Mouse (Mus musculus) cortical plate, adult 2 months (tissue): ENCODE results near the gene Mast1. TPM values are rescaled to one million over a fixed set of nuclear protein-coding genes. Genes with fewer than 3 reads are reported as not detected.
A peak's percentile ranks its signal among the peaks of the same experiment; 100 is the strongest.

Experiments
- H3K27ac ChIP-seq: fragments of 200-500 bp; 2 replicates; pipeline ENCODE4 v1.5.1; 2012; ENCODE audit warnings: low read length, control low read depth, inconsistent platforms; ENCODE audit not compliant: insufficient read depth
- H3K4me1 ChIP-seq: fragments of 200-500 bp; 2 replicates; pipeline ENCODE4 v1.6.1; 2011; ENCODE audit warnings: low read length; ENCODE audit not compliant: control insufficient read depth, insufficient read depth
- H3K4me3 ChIP-seq: fragments of 200-500 bp; 2 replicates; pipeline ENCODE4 v1.5.1; 2011; ENCODE audit warnings: mild to moderate bottlenecking, low read length, control low read depth; ENCODE audit not compliant: insufficient read depth
- CTCF ChIP-seq: fragments of 200-500 bp; IDR thresholded peaks from 2 replicates; pipeline ENCODE4 v1.5.1; 2011; ENCODE audit warnings: mild to moderate bottlenecking, control low read depth, low read length; ENCODE audit not compliant: insufficient read depth; ENCODE audit errors: extremely low read depth
- POLR2A ChIP-seq: fragments of 200-500 bp; IDR thresholded peaks from 2 replicates; pipeline ENCODE4 v1.6.1; 2011; ENCODE audit warnings: mild to moderate bottlenecking, low read length, control low read depth; ENCODE audit not compliant: insufficient read depth; ENCODE audit errors: extremely low read depth
- polyA plus RNA-seq: library from polyadenylated mRNA; depleted of rRNA; stranded (reverse); fragments of >200 nt; gene quantifications from 2 replicates; pipeline ENCODE4 v1.2.3, GENCODE M21; 2012; rRNA removed

Mast1 gene
- polyA plus RNA-seq, 1 experiment: 76.0 TPM

DNA sequence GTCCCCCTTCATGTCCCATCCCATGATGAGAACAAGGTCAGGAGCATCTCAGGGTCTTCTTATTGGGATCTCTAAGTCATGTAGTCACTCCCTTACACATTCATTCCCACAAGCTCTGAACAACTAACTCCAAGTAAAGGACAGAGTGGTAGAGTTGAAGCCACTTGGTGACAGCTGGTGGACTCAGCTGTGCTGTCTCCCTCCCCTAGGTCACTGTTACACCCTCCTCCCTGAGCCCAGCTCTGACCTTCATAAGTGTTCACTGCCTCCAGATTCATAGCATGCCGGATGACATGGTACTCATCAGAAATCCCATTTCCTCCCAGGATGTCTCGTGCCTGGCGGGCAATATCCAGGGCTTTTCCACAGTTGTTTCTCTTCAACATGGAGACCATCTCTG is 48.9 kb downstream of the Mast1 start:
- TF ChIP-seq CTCF: no peak
- TF ChIP-seq POLR2A: no peak
- no peaks in the 10 kb centered on the region for H3K4me1 ChIP-seq
- no peak overlapping the region for H3K27ac ChIP-seq
- H3K4me3 ChIP-seq: no peak overlapping the region

DNA sequence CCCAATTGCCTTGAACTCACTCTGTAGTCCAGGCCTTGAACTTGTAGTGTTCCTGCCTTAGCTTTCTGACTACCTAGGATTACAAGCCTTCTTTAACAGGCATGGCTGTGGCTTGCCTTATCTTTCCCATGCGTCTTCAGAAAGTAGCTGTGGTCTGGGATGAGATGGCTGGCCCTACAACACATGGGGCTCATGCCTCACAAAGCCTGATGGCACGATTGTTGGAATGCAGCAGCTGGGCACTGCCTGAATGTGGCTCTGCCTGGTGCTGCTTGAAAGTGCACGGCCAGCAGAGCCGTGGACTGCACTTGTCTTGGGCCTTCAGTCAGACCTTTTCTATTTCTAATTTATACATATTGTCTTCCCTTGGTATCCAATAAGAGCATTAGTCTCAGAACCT is 52.4 kb downstream of the Mast1 start:
- no peak for TF ChIP-seq CTCF
- no peak for TF ChIP-seq POLR2A
- Histone ChIP-seq H3K27ac (no peak overlapping the region), H3K4me3 (no peak overlapping the region), H3K4me1 (no peaks in the 10 kb centered on the region)

DNA sequence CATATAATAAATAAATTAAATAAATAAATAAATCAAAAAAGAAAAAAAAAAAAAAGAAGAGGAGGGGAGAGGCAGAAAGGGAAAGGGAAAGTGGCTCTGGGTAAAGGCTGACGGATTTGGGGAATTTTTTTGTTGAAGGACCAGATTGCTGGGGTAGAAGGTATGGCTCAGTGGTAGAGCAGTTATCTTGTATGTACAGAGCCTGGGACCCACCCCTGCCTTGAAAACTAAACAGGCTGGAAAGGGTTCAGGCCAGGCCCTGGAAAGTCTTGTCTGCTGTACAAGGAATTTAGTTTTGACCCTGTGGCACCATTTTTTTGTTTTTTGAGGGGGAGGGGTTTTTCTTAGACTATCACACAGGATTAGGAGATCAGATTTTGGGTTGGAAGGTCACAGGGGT is 58.2 kb downstream of the Mast1 start:
- Histone ChIP-seq H3K4me1 (no peaks in the 10 kb centered on the region), H3K4me3 (no peak overlapping the region), H3K27ac (no peak overlapping the region)
- TF ChIP-seq POLR2A (no peak), CTCF (no peak)

DNA sequence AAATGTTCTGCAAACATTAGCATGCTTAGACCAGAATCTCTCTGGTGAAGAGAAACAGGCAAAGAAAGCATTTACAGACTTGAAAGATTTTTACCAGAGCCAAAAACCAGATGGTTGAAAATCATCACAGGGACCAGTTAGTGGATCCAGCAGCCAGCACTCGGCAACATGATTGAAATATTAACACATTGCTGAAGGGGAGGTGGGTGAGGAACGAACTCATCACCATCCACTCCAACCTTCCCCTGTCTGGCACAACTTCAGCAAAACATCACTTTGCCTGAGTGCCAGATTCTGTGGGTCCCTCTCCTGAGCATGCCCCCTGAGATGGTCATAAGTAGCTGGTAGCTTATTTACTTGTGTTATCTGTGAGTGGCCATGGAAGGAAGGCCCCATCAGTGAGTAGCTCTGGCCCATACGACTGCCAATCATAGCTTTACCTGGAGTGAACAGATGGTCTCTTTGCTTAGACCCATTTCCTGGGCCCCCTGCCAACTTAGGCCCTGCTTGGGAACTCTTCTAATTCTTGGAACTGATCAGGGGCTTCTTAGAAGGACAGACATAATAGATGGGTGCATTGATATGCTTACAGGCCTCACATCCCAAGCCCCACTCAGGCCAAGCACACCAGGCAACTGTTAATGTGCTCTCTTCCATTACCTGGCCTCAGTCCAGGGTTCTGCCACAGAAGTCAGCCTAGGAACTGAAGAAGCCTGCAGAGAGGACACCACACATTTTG is 59.7 kb downstream of the Mast1 start:
- TF ChIP-seq POLR2A (no peak), CTCF (no peak)
- H3K4me1 ChIP-seq: no peaks in the 10 kb centered on the region
- H3K27ac ChIP-seq: no peak overlapping the region
- no peak overlapping the region for H3K4me3 ChIP-seq

DNA sequence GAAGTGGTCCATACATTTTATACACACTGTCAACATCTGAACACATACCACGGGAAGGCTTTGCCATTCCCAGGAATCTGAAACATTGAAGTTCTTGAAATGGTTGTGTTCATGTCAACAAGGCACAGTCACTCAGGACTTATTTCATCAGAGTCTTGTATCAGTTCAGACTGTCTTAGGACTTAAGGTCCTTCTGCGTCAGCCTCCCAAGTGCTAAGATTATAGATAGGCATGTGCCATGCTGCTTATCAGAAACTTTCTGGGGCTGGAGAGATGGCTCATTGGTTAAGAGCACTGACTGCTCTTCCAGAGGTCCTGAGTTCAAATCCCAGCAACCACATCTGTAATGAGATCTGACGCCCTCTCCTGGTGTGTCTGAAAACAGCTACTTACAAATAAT is 62.8 kb downstream of the Mast1 start:
- Histone ChIP-seq H3K27ac (no peak overlapping the region), H3K4me1 (no peaks in the 10 kb centered on the region), H3K4me3 (no peak overlapping the region)
- no peak for TF ChIP-seq POLR2A
- no peak for TF ChIP-seq CTCF

DNA sequence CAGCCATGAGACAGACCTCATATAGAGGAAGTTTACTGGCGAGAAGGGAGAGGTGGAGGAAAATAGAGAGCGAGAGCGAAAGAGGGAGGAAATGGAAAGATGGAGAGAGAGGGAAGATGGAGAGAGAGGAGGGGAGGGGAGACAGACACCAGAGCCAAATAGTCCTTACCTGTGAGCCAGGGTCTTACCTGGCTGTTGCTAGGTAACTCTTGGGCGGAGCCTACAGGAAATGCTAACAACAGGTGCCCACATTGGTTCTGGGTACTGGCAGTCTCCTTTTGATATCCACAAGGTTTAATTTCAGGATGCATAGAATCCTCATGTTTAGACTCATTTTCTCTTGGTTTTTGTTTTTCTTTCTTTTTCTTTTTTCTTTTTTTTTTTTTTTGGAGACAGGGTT is 64.1 kb downstream of the Mast1 start:
- TF ChIP-seq POLR2A: no peak
- no peak overlapping the region for H3K4me3 ChIP-seq

DNA sequence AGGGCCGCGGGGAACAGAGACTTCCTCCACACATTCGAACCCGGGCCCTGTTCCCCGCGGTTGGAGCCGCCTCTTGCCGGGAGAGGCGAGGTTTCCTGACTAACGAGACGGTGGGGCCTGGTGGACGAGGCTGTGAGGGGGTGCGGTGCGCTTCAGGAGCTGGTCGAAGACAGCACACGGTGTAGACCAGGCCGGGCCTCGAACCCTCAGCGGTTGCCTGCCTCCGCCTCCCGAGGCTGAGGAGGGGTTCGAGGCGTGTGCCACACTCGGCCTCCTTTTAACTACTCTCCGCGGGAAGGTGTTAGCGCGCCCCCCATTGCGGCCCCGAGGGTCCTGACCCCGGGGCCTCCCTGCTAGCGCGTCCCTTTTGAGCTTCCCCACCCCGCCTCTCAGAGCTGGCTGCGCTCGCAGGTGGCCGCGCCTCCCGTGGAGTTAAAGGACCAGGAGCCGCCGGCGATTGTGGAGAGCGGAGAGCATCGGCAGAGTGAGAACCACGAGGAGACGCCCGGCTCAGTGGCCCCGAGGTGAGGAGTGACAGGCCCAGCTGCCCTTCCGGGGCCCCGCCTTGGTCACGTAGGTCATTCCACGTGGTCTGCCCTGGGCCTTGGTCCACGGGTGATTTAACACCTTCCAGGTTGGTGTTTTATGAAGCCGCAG is 64.7 kb downstream of the Mast1 start:
- no peak for TF ChIP-seq POLR2A
- no peak for TF ChIP-seq CTCF
- H3K4me1 ChIP-seq: no peaks in the 10 kb centered on the region
- H3K27ac ChIP-seq: no peak overlapping the region
- H3K4me3 ChIP-seq: peak overlapping the region; percentile 7; the same call in 1 of the 2 replicates

More for the DNA sequence above, 64.1 kb downstream of the Mast1 start:
- Histone ChIP-seq H3K4me1 (no peaks in the 10 kb centered on the region), H3K27ac (no peak overlapping the region)

DNA sequence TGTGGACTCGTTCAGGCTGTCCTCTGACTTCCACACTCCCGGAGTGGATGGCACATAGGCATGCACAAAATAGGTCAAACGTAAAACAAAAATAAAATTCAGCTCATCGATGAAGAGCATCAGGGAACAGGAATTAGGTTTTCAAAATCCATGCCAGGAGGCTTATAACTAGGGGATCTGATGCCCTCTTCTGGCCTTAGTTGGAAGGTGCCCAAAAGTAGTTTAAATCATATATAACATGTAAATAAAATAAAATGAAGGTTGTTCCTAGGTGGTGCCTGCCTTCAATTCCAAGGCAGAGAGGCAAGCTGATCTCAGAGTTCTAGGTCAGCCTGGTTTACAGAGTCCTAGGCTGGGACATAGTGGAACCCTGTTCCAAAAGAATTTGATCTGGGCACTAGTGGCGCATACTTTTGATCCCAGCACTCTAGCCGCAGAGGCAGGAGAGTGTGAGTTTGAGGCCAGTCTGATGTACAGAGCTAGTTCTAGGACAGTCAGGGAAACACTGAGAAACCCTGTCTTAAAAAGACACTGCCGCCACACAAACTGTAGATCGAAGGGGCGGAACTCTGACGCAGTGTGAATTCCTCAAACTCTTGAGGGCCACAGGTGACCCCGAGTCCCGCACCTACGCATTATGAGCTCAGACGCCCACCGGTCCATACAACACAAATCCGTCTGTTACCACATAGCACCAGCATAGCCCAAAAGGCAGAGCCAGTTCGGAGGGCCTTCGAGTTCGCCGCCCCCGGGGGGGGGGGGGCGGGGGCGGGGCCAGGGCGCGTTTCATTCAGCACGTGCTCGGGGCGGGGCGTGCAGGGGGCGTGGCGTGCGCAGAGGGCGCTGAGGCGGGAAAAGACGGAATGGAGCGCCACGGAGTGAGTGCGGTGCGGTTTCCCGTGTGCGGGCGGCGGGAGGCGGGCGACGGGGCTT is 65.5 kb downstream of the Mast1 start, which contains the start of gene Syce2:
Gene Syce2 (plus strand): TSS at position 736 of the 933 bp plus-strand sequence.
- TF ChIP-seq POLR2A: no peak
- no peak for TF ChIP-seq CTCF
- H3K4me1 ChIP-seq: no peaks in the 10 kb centered on the region
- H3K4me3 ChIP-seq: peak within 1 kb of the TSS; percentile 7; the same call in 1 of the 2 replicates
- no peak within 1 kb of the TSS for H3K27ac ChIP-seq

Other genes starting within 250 kb of the Mast1 start
- gene Nacc1, start 249.5 kb downstream of the Mast1 start, polyA plus RNA-seq: 86.5 and 86.7 TPM in 2 replicates
- 3.3 and 3.4 TPM in 2 replicates for gene Lyl1, start 235.9 kb downstream of the Mast1 start, polyA plus RNA-seq
- 0.30 and 0.42 TPM in 2 replicates for gene G430095P16Rik, start 214.4 kb downstream of the Mast1 start, polyA plus RNA-seq
- gene Nfix, start 137.0 kb downstream of the Mast1 start, polyA plus RNA-seq: 82.8 and 89.1 TPM in 2 replicates
- gene Dand5, start 114.5 kb downstream of the Mast1 start, polyA plus RNA-seq: 14.9 and 16.0 TPM in 2 replicates
- 26.0 and 31.2 TPM in 2 replicates for gene Gadd45gip1, start 105.8 kb downstream of the Mast1 start, polyA plus RNA-seq
- gene Rad23a, start 96.7 kb downstream of the Mast1 start, polyA plus RNA-seq: 84.7 and 85.9 TPM in 2 replicates
- 437 and 467 TPM in 2 replicates for gene Calr, start 90.4 kb downstream of the Mast1 start, polyA plus RNA-seq
- gene Farsa, start 80.4 kb downstream of the Mast1 start, polyA plus RNA-seq: 58.7 and 60.4 TPM in 2 replicates
- 3.7 and 4.2 TPM in 2 replicates for gene Syce2, start 65.2 kb downstream of the Mast1 start, polyA plus RNA-seq
- 81.5 and 91.9 TPM in 2 replicates for gene Gcdh, start 43.4 kb downstream of the Mast1 start, polyA plus RNA-seq
- gene Klf1, start 35.4 kb downstream of the Mast1 start, polyA plus RNA-seq: 0.23 and 0.35 TPM in 2 replicates
- gene Dnase2a, start 28.8 kb downstream of the Mast1 start, polyA plus RNA-seq: 6.1 and 6.7 TPM in 2 replicates
- 6.0 and 6.1 TPM in 2 replicates for gene Rtbdn, start 9.6 kb upstream of the Mast1 start, polyA plus RNA-seq
- gene Gm49661, start 32.1 kb upstream of the Mast1 start, polyA plus RNA-seq: not detected in 2 replicates
- 287 TPM in 2 replicates for gene Prdx2, start 32.2 kb upstream of the Mast1 start, polyA plus RNA-seq
- gene Rnaseh2a, start 32.4 kb upstream of the Mast1 start, polyA plus RNA-seq: 37.3 and 37.7 TPM in 2 replicates
- 57.5 and 81.7 TPM in 2 replicates for gene Junb, start 41.4 kb upstream of the Mast1 start, polyA plus RNA-seq
- 15.6 and 19.2 TPM in 2 replicates for gene Hook2, start 53.2 kb upstream of the Mast1 start, polyA plus RNA-seq
- not detected in 2 replicates for gene Best2, start 77.2 kb upstream of the Mast1 start, polyA plus RNA-seq
- gene Asna1, start 87.9 kb upstream of the Mast1 start, polyA plus RNA-seq: 267 and 268 TPM in 2 replicates
- 118 and 119 TPM in 2 replicates for gene Trir, start 89.5 kb upstream of the Mast1 start, polyA plus RNA-seq
- gene Tnpo2, start 99.6 kb upstream of the Mast1 start, polyA plus RNA-seq: 110 and 112 TPM in 2 replicates
- gene Fbxw9, start 122.7 kb upstream of the Mast1 start, polyA plus RNA-seq: 45.1 and 45.8 TPM in 2 replicates
- gene Gm5741, start 130.6 kb upstream of the Mast1 start, polyA plus RNA-seq: not detected in 2 replicates
- 70.6 and 74.6 TPM in 2 replicates for gene Dhps, start 134.4 kb upstream of the Mast1 start, polyA plus RNA-seq
- 120 and 139 TPM in 2 replicates for gene Wdr83os, start 143.4 kb upstream of the Mast1 start, polyA plus RNA-seq
- 54.7 and 56.4 TPM in 2 replicates for gene Wdr83, start 143.9 kb upstream of the Mast1 start, polyA plus RNA-seq
- gene Man2b1, start 145.9 kb upstream of the Mast1 start, polyA plus RNA-seq: 49.2 and 50.1 TPM in 2 replicates
- gene Zfp791, start 185.7 kb upstream of the Mast1 start, polyA plus RNA-seq: 3.7 and 4.2 TPM in 2 replicates
- gene Cks1brt, start 214.6 kb upstream of the Mast1 start, polyA plus RNA-seq: not detected in 2 replicates